Mouse (Mus musculus): ENCODE measurements around the gene Ifitm10. TPM values are rescaled to one million over a fixed set of nuclear protein-coding genes. Genes with fewer than 3 reads are reported as not detected.

The Ifitm10 gene
- polyA plus RNA-seq, 1 experiment from 2014 or later = 14.7 TPM

DNA sequence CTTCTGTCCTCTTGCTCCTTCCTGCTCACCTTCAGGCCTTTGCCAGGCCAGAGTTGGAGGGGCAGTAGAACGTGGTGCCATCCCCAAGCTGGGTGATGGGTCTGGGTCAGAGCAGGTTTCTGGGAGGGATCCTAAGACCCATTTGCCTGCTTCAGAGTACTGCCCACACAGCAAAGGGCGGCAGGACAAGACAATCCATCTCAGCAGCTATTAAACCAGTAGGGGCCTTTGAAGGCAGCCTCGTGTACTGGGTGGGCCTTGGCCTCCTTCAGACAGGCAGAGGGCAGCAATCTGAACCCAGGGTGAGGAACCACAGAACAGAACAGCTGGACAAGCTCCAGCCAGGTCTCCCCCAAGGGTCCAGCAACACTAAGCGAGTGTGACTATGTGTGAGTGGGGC lies 2.5 kb upstream of the Ifitm10 start:
- Histone ChIP-seq H3K4me3 (replicated peaks) (no peak overlapping the region), H3K36me3 (peaks cover 61% of the 10 kb centered on the region), H3K4me1 (peaks cover 16% of the 10 kb centered on the region), H3K27ac (replicated peaks) (no peak overlapping the region), H3K9ac (replicated peaks) (no peak overlapping the region), H3K9me3 (replicated peaks) (no peaks in the 10 kb centered on the region), H3K27me3 (replicated peaks) (peaks cover 33% of the 10 kb centered on the region), H3K4me2 (no peak overlapping the region)
- ATAC-seq (ENCODE audit: low FRiP score) = no peak
- 81% methylated on average over 4 of the region's 4 CpGs for WGBS

DNA sequence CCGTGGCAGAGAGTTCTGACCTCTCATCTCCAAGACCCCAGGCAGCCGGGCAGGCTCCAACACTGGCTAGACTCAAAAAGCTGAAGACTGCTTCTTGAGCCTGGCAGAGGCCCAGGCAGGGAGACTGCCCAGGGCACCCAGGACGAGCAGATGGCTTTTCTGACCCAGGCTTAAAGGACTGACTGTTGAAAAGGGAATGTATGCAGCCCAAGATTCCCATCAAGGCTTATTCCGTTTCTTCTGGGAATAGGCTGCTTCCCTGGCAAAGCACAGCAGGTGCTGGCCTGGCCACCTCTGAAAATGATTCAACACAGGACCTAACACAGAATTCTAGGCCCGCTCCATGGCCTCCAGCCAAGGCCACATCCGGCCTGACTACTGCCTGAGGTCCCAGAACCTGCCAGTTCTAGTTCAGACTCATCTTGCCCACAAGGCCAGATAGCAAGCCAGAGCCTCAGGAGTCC lies 1.7 kb upstream of the Ifitm10 start:
- no peak for ATAC-seq (ENCODE audit: low FRiP score)
- H3K4me2 ChIP-seq = no peak overlapping the region
- H3K4me1 ChIP-seq = peaks cover 17% of the 10 kb centered on the region
- no peak overlapping the region for H3K4me3 ChIP-seq (replicated peaks)
- H3K27ac ChIP-seq (replicated peaks) = no peak overlapping the region
- peaks cover 41% of the 10 kb centered on the region for H3K27me3 ChIP-seq (replicated peaks)
- H3K9ac ChIP-seq (replicated peaks) = no peak overlapping the region
- H3K9me3 ChIP-seq (replicated peaks) = no peaks in the 10 kb centered on the region
- WGBS = 83% methylated on average over 6 of the region's 6 CpGs
- peaks cover 53% of the 10 kb centered on the region for H3K36me3 ChIP-seq

DNA sequence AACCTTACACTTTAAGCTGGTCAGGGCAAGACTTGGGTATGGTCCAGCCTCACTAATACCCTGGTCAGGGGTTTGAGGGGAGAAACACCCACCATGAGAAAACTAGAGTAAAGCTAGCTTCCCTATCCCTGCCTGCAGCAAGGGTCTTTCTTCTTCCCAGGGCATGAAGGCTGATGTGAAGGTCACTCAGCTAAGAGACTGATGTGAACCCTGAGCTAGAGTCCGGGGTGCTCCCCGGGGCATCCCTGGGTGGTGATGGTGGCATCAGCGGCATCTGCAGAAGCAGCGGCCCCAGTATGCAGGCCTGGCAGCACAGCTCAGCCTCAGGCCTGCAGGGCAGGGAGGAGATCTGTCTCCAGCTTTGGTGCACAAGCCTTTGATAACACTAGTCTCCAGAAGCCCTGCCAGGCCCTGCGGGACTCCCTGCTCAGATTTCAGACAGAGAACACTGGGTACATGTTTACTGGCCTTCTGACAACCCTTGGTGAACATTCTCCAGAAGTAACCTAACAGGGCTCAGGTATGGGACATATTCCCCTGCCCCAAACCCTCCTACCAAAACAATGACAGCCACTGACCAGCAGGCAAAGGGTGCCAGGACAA lies 961 bp upstream of the Ifitm10 start:
- Histone ChIP-seq H3K36me3 (peaks cover 45% of the 10 kb centered on the region), H3K4me1 (peaks cover 17% of the 10 kb centered on the region), H3K4me3 (replicated peaks) (no peak overlapping the region), H3K27ac (replicated peaks) (no peak overlapping the region), H3K27me3 (replicated peaks) (peaks cover 49% of the 10 kb centered on the region), H3K9me3 (replicated peaks) (no peaks in the 10 kb centered on the region), H3K4me2 (no peak overlapping the region), H3K9ac (replicated peaks) (no peak overlapping the region)
- no peak for ATAC-seq (ENCODE audit: low FRiP score)
- WGBS = 90% methylated on average over 5 of the region's 5 CpGs

DNA sequence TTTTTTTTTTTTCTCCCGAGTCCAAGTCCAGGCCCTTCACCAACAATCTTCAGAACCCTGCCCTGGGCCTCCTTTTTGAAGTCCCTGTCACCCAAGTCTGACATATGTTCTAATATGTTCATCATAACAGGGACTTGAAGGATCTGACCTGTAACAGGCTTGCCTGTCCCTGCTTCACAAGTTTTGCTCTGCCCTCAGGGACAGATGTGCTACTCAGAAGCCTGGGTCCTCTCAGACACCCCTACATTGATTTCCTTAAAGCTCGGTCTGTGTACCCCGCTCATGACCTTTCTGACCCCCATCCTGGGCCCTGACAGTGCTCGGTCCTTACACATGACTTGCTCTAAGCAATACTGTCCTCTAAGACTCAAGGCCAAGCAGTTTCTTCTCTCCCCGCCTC lies 514 bp downstream of the Ifitm10 start:
- no peak overlapping the region for H3K27ac ChIP-seq (replicated peaks)
- H3K27me3 ChIP-seq (replicated peaks) = peaks cover 51% of the 10 kb centered on the region
- no peak overlapping the region for H3K9ac ChIP-seq (replicated peaks)
- 80% methylated on average over 5 of the region's 5 CpGs for WGBS
- no peaks in the 10 kb centered on the region for H3K9me3 ChIP-seq (replicated peaks)
- H3K4me2 ChIP-seq = no peak overlapping the region
- H3K36me3 ChIP-seq = peaks cover 30% of the 10 kb centered on the region
- H3K4me1 ChIP-seq = peaks cover 17% of the 10 kb centered on the region
- H3K4me3 ChIP-seq (replicated peaks) = no peak overlapping the region
- ATAC-seq (ENCODE audit: low FRiP score) = no peak

DNA sequence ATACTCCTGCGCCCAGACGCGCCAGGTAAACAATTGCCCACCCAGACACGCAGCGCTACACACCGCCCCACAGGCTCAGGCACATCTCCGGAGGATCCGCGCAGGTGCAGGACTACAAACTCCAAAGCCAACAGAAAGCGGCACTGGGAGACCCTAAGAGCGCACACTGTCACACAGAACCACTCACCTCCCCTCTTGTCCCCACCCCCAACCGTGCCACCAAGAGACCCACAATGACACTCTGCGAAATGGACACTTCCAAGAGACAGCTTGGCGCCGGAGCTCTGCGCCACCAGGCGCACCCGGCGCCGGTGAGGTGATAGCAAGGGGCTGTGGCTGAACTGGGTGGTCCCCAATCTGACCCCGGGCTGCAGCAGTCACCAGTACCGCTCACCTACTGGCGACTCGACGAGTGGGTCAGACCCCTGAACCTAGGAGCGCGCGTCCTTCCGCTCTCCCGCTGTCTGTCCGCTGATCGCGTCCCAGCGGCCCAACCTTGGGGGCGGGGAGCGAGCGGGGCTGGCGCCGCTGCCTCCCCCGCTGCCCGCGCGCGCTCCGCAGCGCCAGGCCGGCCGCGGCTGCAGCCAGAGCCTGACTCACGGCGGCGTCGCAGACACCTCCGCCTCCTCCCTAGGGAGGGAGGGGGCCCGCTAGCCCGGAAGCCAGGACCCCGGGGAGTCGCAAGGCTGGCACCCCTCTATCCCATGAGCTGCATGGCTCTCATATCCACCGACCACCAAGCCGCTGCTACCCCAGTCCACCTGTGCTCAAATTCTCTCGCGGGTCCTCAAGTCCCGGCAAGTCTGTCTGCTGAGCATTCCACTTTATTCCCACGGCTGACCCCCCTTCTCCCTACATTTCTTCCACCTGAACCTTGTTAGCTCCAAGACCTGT lies 1.5 kb downstream of the Ifitm10 start:
- Histone ChIP-seq H3K4me2 (peak overlapping the region; percentile 81), H3K4me3 (replicated peaks) (peak overlapping the region; percentile 46), H3K27me3 (replicated peaks) (peaks cover 51% of the 10 kb centered on the region), H3K4me1 (peaks cover 17% of the 10 kb centered on the region), H3K36me3 (peaks cover 20% of the 10 kb centered on the region), H3K27ac (replicated peaks) (no peak overlapping the region), H3K9ac (replicated peaks) (peak overlapping the region; percentile 37; the same call in 1 of the 2 replicates), H3K9me3 (replicated peaks) (no peaks in the 10 kb centered on the region)
- 2% methylated on average over 62 of the region's 64 CpGs for WGBS
- peak; percentile 53 for ATAC-seq (ENCODE audit: low FRiP score)

DNA sequence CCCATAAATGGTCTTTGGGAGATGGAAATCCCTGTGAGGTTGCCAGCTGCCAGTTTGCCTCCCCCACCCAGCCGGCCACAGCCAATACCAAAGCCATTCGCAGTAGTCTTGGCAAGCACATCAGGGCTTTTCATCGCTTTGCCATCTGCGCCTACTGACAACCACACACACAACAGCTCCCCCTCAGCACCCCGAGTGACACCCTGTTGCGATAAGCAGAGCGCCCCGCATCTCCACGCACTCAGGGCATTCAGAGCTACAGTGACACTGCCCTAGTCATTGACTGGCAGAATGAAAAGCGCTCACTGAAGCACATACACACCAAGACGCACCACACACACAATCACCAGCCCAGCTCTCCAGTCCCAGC lies 2.2 kb downstream of the Ifitm10 start:
- Histone ChIP-seq H3K4me2 (peak overlapping the region; percentile 81), H3K9me3 (replicated peaks) (no peaks in the 10 kb centered on the region), H3K9ac (replicated peaks) (0 out of 2 replicates have a peak overlapping the region, but pooled peaks have one; percentile 37), H3K27me3 (replicated peaks) (peaks cover 51% of the 10 kb centered on the region), H3K4me3 (replicated peaks) (peak overlapping the region; percentile 46), H3K27ac (replicated peaks) (no peak overlapping the region), H3K4me1 (peaks cover 17% of the 10 kb centered on the region), H3K36me3 (peaks cover 14% of the 10 kb centered on the region)
- peak; percentile 30; the same call in 1 of the 2 replicates for ATAC-seq (ENCODE audit: low FRiP score)
- 28% methylated on average over 11 of the region's 11 CpGs for WGBS

DNA sequence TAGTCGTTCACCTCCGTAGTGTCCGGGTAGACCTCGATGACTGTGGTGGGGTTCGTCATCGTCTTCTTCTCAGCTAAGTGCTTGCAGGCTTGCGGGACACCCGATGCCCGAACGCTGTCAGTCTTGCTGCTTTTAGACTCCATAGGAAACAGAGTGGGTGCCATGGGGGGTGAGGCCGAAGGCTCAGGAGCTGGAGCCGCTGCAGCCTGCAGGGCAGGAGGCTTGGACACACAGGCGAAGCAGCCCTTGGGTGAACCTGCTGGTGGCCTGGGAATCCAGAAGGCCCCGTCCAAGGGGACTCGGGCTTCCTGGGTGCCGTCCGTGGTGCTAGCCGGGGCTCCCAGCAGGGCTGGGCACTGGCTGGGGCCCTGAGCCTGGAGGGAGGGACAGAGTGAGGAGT lies 2.6 kb downstream of the Ifitm10 start:
- peak overlapping the region; percentile 81 for H3K4me2 ChIP-seq
- 80% methylated on average over 18 of the region's 18 CpGs for WGBS
- peaks cover 51% of the 10 kb centered on the region for H3K27me3 ChIP-seq (replicated peaks)
- H3K36me3 ChIP-seq = peaks cover 9% of the 10 kb centered on the region; the same call in 1 of the 2 replicates
- H3K9me3 ChIP-seq (replicated peaks) = no peaks in the 10 kb centered on the region
- H3K9ac ChIP-seq (replicated peaks) = no peak overlapping the region
- peaks cover 17% of the 10 kb centered on the region for H3K4me1 ChIP-seq
- H3K4me3 ChIP-seq (replicated peaks) = peak overlapping the region; percentile 46
- H3K27ac ChIP-seq (replicated peaks) = no peak overlapping the region
- no peak for ATAC-seq (ENCODE audit: low FRiP score)

DNA sequence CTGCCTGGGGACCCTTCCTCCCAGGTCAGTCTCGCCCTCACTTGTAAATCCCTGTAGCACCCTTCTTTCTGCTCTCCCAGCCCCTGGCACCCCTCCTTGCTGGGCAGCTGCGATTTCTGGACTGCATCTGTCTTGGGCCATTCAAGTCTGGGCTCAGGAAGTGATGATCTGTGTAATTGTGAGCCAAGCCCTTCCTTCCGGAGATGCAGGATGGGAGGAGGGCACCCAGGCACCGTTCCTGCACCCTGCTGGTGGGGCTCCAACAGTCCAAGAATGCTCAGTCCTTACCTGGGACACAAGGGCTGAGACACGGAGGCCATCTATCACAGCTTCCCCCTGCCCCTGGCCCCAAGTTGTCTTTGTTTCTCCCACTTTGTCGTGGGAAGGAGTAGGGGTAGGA lies 3.7 kb downstream of the Ifitm10 start:
- 73% methylated on average over 6 of the region's 6 CpGs for WGBS
- Histone ChIP-seq H3K27ac (replicated peaks) (no peak overlapping the region), H3K4me3 (replicated peaks) (no peak overlapping the region), H3K9me3 (replicated peaks) (no peaks in the 10 kb centered on the region), H3K9ac (replicated peaks) (no peak overlapping the region), H3K4me2 (no peak overlapping the region), H3K36me3 (0 out of 2 replicates have a peak, but pooled peaks cover 2% of the 10 kb centered on the region), H3K4me1 (peaks cover 17% of the 10 kb centered on the region), H3K27me3 (replicated peaks) (peaks cover 51% of the 10 kb centered on the region)
- no peak for ATAC-seq (ENCODE audit: low FRiP score)

DNA sequence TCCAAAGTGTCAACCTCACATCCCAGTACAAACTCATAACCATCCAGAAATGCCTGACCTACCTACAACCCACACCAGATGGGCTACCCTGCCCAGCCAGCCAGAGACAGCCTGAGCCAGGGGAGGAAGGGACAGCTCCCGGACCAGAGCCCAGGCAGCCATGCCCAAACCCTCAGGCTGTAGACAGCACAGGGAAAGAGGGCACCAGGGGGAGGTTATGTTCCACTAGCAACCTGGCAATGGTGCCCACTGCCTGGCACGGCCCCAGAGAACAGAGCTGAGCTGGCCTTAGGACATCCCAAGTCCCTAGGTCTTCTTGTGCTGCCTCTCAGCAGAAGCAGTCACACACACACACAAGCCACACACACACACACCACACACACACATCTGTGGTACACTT lies 4.7 kb downstream of the Ifitm10 start:
- H3K9ac ChIP-seq (replicated peaks) = no peak overlapping the region
- no peak overlapping the region for H3K4me2 ChIP-seq
- no peaks in the 10 kb centered on the region for H3K9me3 ChIP-seq (replicated peaks)
- H3K36me3 ChIP-seq = no peaks in the 10 kb centered on the region
- H3K4me1 ChIP-seq = peaks cover 17% of the 10 kb centered on the region
- peaks cover 45% of the 10 kb centered on the region for H3K27me3 ChIP-seq (replicated peaks)
- no peak overlapping the region for H3K27ac ChIP-seq (replicated peaks)
- no peak for ATAC-seq (ENCODE audit: low FRiP score)
- 75% methylated on average over 2 of the region's 2 CpGs for WGBS
- no peak overlapping the region for H3K4me3 ChIP-seq (replicated peaks)

DNA sequence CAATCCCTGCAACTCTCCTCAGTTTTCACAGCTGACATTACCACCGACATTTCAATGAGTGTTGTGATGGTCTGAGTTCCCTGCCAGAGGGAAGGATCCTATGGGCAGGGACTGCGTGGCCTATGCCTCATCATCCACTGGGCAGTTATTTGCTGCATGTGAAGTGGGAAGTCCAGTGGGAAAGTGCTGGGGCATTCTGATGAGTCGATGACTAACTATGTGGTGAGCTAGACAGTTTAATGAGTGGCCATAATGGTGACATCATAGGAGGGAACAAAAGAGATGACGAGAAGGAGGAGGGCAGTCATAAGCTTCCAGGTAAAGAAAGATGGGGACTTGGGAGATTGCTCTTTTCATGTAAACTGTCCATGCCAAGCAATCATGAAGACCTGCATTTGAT lies 10.4 kb downstream of the Ifitm10 start:
- Histone ChIP-seq H3K9ac (replicated peaks) (no peak overlapping the region), H3K36me3 (no peaks in the 10 kb centered on the region), H3K4me1 (no peaks in the 10 kb centered on the region), H3K4me2 (no peak overlapping the region), H3K27ac (replicated peaks) (no peak overlapping the region), H3K9me3 (replicated peaks) (no peaks in the 10 kb centered on the region), H3K4me3 (replicated peaks) (no peak overlapping the region), H3K27me3 (replicated peaks) (no peaks in the 10 kb centered on the region)
- WGBS = 78% methylated on average over 4 of the region's 4 CpGs
- ATAC-seq (ENCODE audit: low FRiP score) = no peak

DNA sequence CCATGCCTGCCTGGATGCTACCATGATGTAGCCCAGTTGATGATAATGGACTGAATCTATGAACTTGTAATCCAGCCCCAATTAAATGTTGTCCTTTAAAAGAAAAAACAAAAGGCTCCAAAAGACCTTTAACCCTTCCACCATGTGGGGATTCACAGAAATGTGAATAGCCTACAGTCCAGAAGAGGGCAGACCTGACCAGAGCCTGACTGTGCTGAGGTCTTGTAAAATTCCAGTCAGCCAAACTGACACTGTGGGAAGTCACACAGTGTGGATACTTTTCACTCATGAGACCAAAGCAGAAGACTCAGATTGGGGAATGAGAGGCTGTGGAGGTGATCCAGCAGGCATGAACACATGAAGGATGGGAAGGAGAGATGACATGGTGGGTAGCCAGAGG lies 12.8 kb downstream of the Ifitm10 start:
- Histone ChIP-seq H3K4me2 (no peak overlapping the region), H3K9me3 (replicated peaks) (no peaks in the 10 kb centered on the region), H3K4me3 (replicated peaks) (no peak overlapping the region), H3K9ac (replicated peaks) (no peak overlapping the region), H3K27ac (replicated peaks) (no peak overlapping the region), H3K27me3 (replicated peaks) (no peaks in the 10 kb centered on the region), H3K4me1 (no peaks in the 10 kb centered on the region), H3K36me3 (no peaks in the 10 kb centered on the region)
- no peak for ATAC-seq (ENCODE audit: low FRiP score)

DNA sequence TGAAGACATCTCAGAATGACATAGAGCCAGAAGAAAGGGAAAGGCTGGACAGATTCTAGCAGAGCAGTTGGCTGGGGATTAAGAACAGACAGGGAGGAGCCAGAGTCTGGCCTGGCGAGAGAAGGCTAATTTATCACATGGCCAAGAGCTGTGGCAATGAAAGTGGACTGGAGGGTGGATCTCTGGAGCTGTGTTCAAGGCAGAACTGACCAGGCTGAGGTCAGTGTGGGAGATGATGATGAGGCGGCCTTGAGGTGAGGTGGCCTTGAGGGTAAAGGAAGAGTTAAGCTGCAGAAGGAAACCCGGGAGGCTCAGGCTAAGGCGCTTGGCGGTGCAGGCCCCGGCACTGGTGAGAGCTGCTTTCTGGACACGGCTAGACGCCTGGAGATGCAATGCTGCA lies 14.4 kb downstream of the Ifitm10 start:
- Histone ChIP-seq H3K9ac (replicated peaks) (no peak overlapping the region), H3K4me3 (replicated peaks) (no peak overlapping the region), H3K4me2 (no peak overlapping the region), H3K27ac (replicated peaks) (no peak overlapping the region), H3K9me3 (replicated peaks) (no peaks in the 10 kb centered on the region), H3K36me3 (no peaks in the 10 kb centered on the region), H3K27me3 (replicated peaks) (no peaks in the 10 kb centered on the region), H3K4me1 (no peaks in the 10 kb centered on the region)
- no peak for ATAC-seq (ENCODE audit: low FRiP score)
- WGBS = 79% methylated on average over 8 of the region's 8 CpGs
